Mouse (Mus musculus): ENCODE measurements at regions not wholly inside any gene's neighbourhood (a gene's known extent, or its start where the extent isn't known, plus 50 kb on each side); places are given as distances from the start of the nearest gene placed in this dataset.
A peak's percentile ranks its signal among the peaks of the same experiment; 100 is the strongest.

DNA sequence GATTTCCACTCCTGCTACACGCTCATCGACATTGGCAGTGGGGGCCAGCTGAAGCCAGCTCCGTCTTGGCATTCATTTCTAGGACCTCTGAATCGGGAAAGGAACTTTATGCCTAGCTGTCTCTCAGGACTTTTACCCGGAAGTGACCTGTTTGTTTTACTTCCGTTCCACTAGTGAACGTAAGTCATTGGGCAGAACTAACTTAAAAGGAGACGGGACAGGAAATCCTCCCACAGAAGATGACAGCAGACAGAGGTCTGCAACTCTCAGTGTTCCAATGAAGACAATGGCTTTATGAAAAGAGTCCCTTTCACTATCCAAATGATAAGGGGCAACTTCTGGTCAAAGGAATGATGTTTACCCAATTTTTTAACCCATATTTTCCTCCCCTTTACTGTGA is 155.5 kb downstream of the Sec61b start:
- no peak for ATAC-seq (ENCODE audit: insufficient number of reproducible peaks, low FRiP score)
- Histone ChIP-seq H3K4me1 (replicated peaks) (0 out of 2 replicates have a peak, but pooled peaks cover 4% of the 10 kb centered on the region), H3K9me3 (replicated peaks) (no peaks in the 10 kb centered on the region), H3K36me3 (no peaks in the 10 kb centered on the region), H3K27ac (ENCODE audit: poor library complexity, severe bottlenecking) (no peak overlapping the region), H3K4me3 (no peak overlapping the region), H3K9ac (no peak overlapping the region), H3K27me3 (replicated peaks) (no peaks in the 10 kb centered on the region; the same call in 1 of the 2 replicates), H3K4me2 (no peak overlapping the region)
- WGBS = 48% methylated on average over 8 of the region's 8 CpGs

DNA sequence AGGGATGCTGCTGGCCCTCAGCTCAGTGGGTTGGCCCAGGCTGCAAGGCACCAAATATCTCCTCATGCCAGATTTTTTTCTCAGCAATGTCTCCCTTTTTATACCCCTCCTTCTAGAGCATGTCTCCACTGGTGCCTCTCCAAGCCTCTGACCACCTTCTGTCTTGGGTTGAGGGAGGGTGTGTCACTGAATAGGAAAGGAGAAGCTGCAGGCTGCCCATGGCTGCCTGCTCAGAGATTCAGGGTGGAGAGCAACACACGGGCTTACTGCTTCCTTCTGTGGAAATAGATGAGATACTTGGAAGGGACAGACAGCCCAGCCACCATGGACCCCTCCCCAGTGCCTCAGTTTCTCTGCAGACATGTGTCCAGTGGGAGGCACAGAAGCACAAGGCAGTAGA is 156.0 kb downstream of the Sec61b start:
- Histone ChIP-seq H3K27me3 (replicated peaks) (no peaks in the 10 kb centered on the region; the same call in 1 of the 2 replicates), H3K36me3 (no peaks in the 10 kb centered on the region), H3K27ac (ENCODE audit: poor library complexity, severe bottlenecking) (no peak overlapping the region), H3K4me1 (replicated peaks) (0 out of 2 replicates have a peak, but pooled peaks cover 4% of the 10 kb centered on the region), H3K9ac (no peak overlapping the region), H3K9me3 (replicated peaks) (no peaks in the 10 kb centered on the region), H3K4me2 (no peak overlapping the region), H3K4me3 (no peak overlapping the region)
- 58% methylated on average over 1 of the region's 1 CpGs for WGBS
- ATAC-seq (ENCODE audit: insufficient number of reproducible peaks, low FRiP score) = no peak

DNA sequence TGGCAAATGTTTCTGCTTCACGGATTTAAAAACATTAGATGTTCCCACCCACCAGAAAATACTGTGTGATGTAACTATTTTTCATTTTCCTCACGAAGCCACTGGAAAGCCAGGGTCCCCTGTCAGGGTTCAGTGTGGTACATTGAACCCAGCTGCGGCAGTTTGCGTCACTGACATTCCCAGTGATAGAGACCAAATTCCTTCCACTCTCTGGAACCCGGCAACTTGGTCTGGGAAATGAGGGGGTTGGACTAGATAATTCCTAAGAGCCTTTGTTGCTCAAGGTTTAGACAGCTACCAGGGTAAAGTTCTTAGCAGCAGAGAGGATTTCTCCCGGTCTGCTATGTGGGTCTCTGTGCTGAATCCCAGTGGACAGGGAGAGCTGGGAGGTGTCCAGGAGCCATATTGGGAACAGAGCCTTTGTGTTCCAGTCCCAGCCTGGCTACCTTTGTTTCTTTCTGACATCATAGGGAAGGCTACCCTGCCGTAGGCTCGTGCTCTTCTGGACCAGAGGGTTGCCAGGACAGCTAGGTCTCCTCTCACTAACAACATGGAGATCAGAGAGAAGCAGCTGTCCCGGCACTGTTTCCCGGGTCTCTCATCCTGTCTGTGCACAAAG is 164.5 kb downstream of the Sec61b start:
- H3K9me3 ChIP-seq (replicated peaks) = no peaks in the 10 kb centered on the region
- H3K27ac ChIP-seq (ENCODE audit: poor library complexity, severe bottlenecking) = no peak overlapping the region
- WGBS = 50% methylated on average over 10 of the region's 10 CpGs
- no peaks in the 10 kb centered on the region for H3K27me3 ChIP-seq (replicated peaks)
- no peaks in the 10 kb centered on the region for H3K36me3 ChIP-seq
- no peak overlapping the region for H3K9ac ChIP-seq
- H3K4me1 ChIP-seq (replicated peaks) = 0 out of 2 replicates have a peak, but pooled peaks cover 6% of the 10 kb centered on the region
- no peak overlapping the region for H3K4me3 ChIP-seq
- peak overlapping the region; percentile 4; the same call in 1 of the 2 replicates for H3K4me2 ChIP-seq
- ATAC-seq (ENCODE audit: insufficient number of reproducible peaks, low FRiP score) = no peak

DNA sequence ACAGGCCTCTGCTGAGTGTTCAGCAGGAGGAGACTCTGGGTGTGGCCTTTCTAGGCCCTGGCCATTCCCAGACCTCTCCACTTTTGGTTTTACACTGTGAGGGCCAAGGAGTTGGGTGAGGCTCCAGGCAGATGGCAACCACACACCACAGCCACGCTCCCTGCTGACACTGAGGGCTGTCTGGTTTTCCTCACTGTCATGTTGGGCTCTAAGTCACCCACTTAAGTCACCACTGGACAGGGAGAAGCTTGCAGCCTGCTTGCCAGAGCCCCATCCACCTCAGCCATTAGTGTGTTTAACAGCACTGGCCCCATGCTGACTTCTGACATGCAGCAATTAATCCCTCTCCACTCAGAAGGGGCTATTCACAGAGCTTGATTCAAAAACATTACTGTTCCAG is 170.6 kb downstream of the Sec61b start:
- no peak overlapping the region for H3K4me2 ChIP-seq
- no peaks in the 10 kb centered on the region for H3K27me3 ChIP-seq (replicated peaks)
- H3K4me3 ChIP-seq = no peak overlapping the region
- H3K27ac ChIP-seq (ENCODE audit: poor library complexity, severe bottlenecking) = peak overlapping the region; percentile 31
- no peak overlapping the region for H3K9ac ChIP-seq
- ATAC-seq (ENCODE audit: insufficient number of reproducible peaks, low FRiP score) = peak; percentile 82
- peaks cover 7% of the 10 kb centered on the region for H3K4me1 ChIP-seq (replicated peaks)
- 21% methylated on average over 1 of the region's 1 CpGs for WGBS
- H3K9me3 ChIP-seq (replicated peaks) = peaks cover 9% of the 10 kb centered on the region
- H3K36me3 ChIP-seq = no peaks in the 10 kb centered on the region

DNA sequence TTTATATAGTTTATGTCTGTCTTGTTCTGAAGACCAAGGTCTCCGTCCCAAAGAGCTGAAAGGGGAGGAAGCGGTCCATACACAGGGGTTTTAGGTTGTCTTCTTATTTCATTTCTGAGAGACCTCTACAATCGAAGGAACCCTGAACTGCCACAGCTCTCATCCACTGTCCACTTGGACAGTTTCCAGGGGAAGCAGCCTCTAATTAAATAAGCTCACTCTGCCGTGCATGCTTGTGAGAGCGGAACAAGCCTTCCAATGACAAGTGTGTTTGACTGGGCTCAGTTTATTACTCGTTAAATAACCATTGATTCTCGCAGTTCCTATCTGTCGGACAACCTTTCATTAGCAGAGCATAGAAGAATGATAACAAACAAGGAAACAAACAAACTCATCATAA is 174.2 kb downstream of the Sec61b start:
- Histone ChIP-seq H3K9me3 (replicated peaks) (peaks cover 9% of the 10 kb centered on the region), H3K4me3 (no peak overlapping the region), H3K36me3 (no peaks in the 10 kb centered on the region), H3K4me2 (no peak overlapping the region), H3K4me1 (replicated peaks) (peaks cover 7% of the 10 kb centered on the region), H3K27ac (ENCODE audit: poor library complexity, severe bottlenecking) (no peak overlapping the region), H3K9ac (no peak overlapping the region), H3K27me3 (replicated peaks) (no peaks in the 10 kb centered on the region)
- WGBS = 77% methylated on average over 8 of the region's 8 CpGs
- no peak for ATAC-seq (ENCODE audit: insufficient number of reproducible peaks, low FRiP score)

DNA sequence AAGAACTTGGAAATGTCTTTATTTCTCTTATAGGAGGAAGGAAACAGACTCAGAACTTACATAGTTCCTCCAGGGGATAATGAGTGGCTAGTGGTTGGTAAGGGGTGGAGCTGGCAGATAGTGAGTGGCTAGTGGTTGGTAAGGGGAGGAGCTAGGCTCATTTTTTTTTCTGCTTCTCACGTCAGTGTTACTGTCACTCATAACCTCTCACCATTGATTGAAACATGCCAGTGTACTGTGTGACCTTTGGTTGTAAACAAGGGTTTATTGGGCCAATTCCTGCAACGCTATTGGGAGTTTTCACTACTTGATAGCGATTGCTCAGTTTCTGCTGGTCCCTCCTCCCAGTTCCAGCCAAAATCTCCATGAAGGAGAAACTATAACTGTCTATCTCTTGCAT is 175.5 kb downstream of the Sec61b start:
- Histone ChIP-seq H3K4me1 (replicated peaks) (peaks cover under 1% of the 10 kb centered on the region; the same call in 1 of the 2 replicates), H3K9ac (no peak overlapping the region), H3K9me3 (replicated peaks) (peaks cover 9% of the 10 kb centered on the region), H3K36me3 (no peaks in the 10 kb centered on the region), H3K27me3 (replicated peaks) (0 out of 2 replicates have a peak, but pooled peaks cover 1% of the 10 kb centered on the region), H3K4me2 (no peak overlapping the region), H3K4me3 (no peak overlapping the region), H3K27ac (ENCODE audit: poor library complexity, severe bottlenecking) (no peak overlapping the region)
- ATAC-seq (ENCODE audit: insufficient number of reproducible peaks, low FRiP score) = no peak
- WGBS = 77% methylated on average over 3 of the region's 3 CpGs

DNA sequence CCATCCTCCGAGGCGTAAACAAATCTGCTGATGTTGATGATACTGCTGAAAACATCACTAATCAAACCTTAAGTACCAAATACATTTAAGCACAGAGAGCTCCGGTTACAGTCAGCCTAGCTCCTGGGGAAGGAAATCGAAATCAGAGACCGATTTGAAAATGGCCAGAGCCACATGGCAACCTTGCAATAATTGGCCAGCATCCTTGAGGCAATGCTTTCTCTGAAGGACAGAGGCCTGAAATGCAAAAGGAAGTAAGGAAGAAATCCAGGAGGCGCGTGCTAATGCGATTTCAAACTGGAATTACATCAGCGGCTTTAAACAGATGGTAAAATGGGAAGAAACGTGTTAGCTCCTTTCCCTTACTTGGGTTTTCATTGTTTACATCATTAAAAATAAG is 177.1 kb downstream of the Sec61b start:
- Histone ChIP-seq H3K4me3 (no peak overlapping the region), H3K27me3 (replicated peaks) (0 out of 2 replicates have a peak, but pooled peaks cover 4% of the 10 kb centered on the region), H3K9me3 (replicated peaks) (peaks cover 7% of the 10 kb centered on the region), H3K9ac (no peak overlapping the region), H3K4me1 (replicated peaks) (no peaks in the 10 kb centered on the region), H3K36me3 (no peaks in the 10 kb centered on the region), H3K4me2 (no peak overlapping the region), H3K27ac (ENCODE audit: poor library complexity, severe bottlenecking) (no peak overlapping the region)
- 79% methylated on average over 10 of the region's 10 CpGs for WGBS
- ATAC-seq (ENCODE audit: insufficient number of reproducible peaks, low FRiP score) = no peak

DNA sequence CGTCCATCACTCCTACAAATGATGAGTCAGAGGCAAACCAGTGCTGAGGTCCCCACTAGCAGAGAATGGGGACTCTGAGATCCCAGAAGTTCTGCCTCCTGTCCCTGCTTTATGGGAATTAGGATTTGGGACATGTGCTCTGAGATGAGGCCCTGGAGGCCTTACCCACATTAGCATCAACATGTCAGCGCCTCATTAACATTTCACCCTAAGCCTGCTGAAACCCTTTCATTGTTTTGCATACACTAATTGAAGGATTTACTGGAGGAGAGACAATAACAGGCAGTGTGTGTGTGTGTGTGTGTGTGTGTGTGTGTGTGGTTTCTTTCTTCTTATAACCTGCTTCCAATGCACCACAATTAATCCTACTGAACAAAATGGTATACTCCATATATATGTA is 178.7 kb downstream of the Sec61b start:
- Histone ChIP-seq H3K27ac (ENCODE audit: poor library complexity, severe bottlenecking) (no peak overlapping the region), H3K9ac (no peak overlapping the region), H3K4me2 (no peak overlapping the region), H3K4me1 (replicated peaks) (no peaks in the 10 kb centered on the region), H3K36me3 (no peaks in the 10 kb centered on the region), H3K4me3 (no peak overlapping the region), H3K27me3 (replicated peaks) (0 out of 2 replicates have a peak, but pooled peaks cover 4% of the 10 kb centered on the region), H3K9me3 (replicated peaks) (no peaks in the 10 kb centered on the region)
- ATAC-seq (ENCODE audit: insufficient number of reproducible peaks, low FRiP score) = no peak
- WGBS = 76% methylated on average over 2 of the region's 2 CpGs

DNA sequence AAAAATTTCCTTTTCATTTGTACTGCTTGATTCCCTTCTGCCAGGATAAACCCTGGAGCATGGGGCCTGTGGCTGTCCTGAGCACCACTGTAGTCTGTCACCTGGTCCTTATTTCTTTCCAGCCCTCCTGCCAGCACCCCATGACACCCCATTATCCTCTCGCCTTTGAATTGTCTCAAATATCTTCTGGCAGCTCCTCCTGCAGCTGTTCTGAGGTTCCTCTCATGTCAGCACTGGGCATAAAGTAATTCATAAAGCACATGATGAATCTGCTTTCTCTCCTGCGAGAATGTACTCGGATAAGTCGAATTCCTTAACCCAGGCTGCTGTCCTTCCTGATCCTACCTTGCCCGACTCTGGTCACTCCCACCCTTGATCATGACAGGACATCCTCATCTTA is 195.1 kb downstream of the Sec61b start:
- peaks cover 45% of the 10 kb centered on the region for H3K27me3 ChIP-seq (replicated peaks)

DNA sequence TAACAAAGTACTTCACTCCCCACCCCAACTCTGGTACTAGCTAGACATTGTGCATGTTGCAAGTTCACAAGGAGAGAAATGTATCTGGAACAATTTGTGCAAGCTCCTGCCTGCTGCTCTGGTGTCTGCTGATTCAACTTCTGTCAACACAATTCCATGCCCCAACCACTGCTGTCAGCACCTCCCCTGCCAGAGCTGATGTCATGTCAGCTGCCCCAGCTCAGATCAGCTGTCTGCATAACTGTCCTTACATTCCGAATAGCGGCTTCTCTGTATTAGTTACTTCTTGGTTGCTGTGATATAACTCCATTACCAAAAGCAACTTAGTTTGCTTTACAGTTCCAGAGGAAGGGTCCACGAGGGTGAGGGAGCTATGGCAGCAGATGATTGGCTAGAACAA is 196.0 kb downstream of the Sec61b start:
- H3K4me2 ChIP-seq = no peak overlapping the region
- peaks cover 10% of the 10 kb centered on the region for H3K4me1 ChIP-seq (replicated peaks)
- H3K9me3 ChIP-seq (replicated peaks) = no peaks in the 10 kb centered on the region
- no peaks in the 10 kb centered on the region for H3K36me3 ChIP-seq
- peaks cover 43% of the 10 kb centered on the region for H3K27me3 ChIP-seq (replicated peaks)
- H3K27ac ChIP-seq (ENCODE audit: poor library complexity, severe bottlenecking) = no peak overlapping the region
- H3K9ac ChIP-seq = no peak overlapping the region
- H3K4me3 ChIP-seq = no peak overlapping the region
- 21% methylated on average over 3 of the region's 3 CpGs for WGBS
- peak; percentile 45; the same call in 1 of the 2 replicates for ATAC-seq (ENCODE audit: insufficient number of reproducible peaks, low FRiP score)

More for the DNA sequence above, 195.1 kb downstream of the Sec61b start:
- Histone ChIP-seq H3K27ac (ENCODE audit: poor library complexity, severe bottlenecking) (no peak overlapping the region), H3K9ac (no peak overlapping the region), H3K4me1 (replicated peaks) (peaks cover 10% of the 10 kb centered on the region), H3K4me3 (no peak overlapping the region), H3K36me3 (no peaks in the 10 kb centered on the region), H3K9me3 (replicated peaks) (no peaks in the 10 kb centered on the region), H3K4me2 (no peak overlapping the region)
- ATAC-seq (ENCODE audit: insufficient number of reproducible peaks, low FRiP score) = no peak
- 46% methylated on average over 5 of the region's 5 CpGs for WGBS

DNA sequence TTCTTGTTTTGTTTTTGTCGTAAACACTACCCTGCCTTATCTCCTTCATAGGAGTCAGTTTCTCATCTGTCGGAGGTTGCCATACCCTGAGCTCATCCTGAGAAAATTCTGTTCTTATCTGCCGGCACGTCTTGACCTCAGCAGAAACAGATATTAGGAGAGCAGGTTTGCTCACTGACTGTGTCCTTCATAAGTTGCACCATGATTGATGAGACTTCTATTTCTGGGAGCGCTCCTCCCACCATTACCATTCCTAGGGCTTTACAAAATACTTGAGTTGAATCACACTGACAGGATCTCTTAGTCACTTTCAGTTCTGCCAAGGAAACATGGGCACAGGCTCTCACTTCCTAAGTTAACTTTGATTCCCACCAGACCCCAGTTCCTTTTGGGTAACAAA is 196.9 kb downstream of the Sec61b start:
- H3K27me3 ChIP-seq (replicated peaks) = peaks cover 34% of the 10 kb centered on the region
- no peaks in the 10 kb centered on the region for H3K36me3 ChIP-seq
- H3K9ac ChIP-seq = no peak overlapping the region
- no peak overlapping the region for H3K27ac ChIP-seq (ENCODE audit: poor library complexity, severe bottlenecking)
- no peaks in the 10 kb centered on the region for H3K9me3 ChIP-seq (replicated peaks)
- peaks cover 10% of the 10 kb centered on the region for H3K4me1 ChIP-seq (replicated peaks)
- 45% methylated on average over 5 of the region's 5 CpGs for WGBS
- no peak overlapping the region for H3K4me2 ChIP-seq
- no peak for ATAC-seq (ENCODE audit: insufficient number of reproducible peaks, low FRiP score)
- H3K4me3 ChIP-seq = no peak overlapping the region

DNA sequence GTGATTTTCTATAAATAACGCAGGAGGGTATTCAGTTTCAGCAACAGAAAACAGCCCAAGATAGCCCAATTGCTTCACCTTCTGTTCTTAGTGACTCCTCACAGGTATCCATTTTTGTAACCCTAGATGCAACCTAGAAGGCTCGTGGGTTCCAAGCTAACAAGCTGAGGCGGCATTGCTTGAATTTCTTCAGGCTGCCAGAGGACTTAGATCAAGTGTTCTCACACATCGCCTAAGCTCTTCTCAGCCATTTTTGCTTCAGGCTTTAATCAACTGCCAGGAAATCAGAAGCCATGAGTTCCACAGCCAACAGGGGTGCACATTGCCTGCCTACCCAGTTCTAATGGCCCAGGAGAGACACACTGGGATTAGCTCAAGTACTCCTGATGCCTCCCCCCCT is 206.7 kb downstream of the Sec61b start:
- H3K36me3 ChIP-seq = no peaks in the 10 kb centered on the region
- 0 out of 2 replicates have a peak, but pooled peaks cover 5% of the 10 kb centered on the region for H3K27me3 ChIP-seq (replicated peaks)
- H3K4me2 ChIP-seq = no peak overlapping the region
- H3K27ac ChIP-seq (ENCODE audit: poor library complexity, severe bottlenecking) = no peak overlapping the region
- H3K4me1 ChIP-seq (replicated peaks) = no peaks in the 10 kb centered on the region
- ATAC-seq (ENCODE audit: insufficient number of reproducible peaks, low FRiP score) = no peak
- H3K9me3 ChIP-seq (replicated peaks) = no peaks in the 10 kb centered on the region
- H3K4me3 ChIP-seq = no peak overlapping the region
- WGBS = 84% methylated on average over 4 of the region's 4 CpGs
- no peak overlapping the region for H3K9ac ChIP-seq
